Mouse (Mus musculus): ENCODE measurements around the gene Cnbd2. TPM values are rescaled to one million over a fixed set of nuclear protein-coding genes. Genes with fewer than 3 reads are reported as not detected.
"Not testable (repeated sequence)": the region's sequence is repeated elsewhere in the genome, so short reads cannot be mapped to it uniquely, and the experiment has no call there.

The Cnbd2 gene
- polyA plus RNA-seq, 1 experiment from 2014 or later = 6.4 TPM

DNA sequence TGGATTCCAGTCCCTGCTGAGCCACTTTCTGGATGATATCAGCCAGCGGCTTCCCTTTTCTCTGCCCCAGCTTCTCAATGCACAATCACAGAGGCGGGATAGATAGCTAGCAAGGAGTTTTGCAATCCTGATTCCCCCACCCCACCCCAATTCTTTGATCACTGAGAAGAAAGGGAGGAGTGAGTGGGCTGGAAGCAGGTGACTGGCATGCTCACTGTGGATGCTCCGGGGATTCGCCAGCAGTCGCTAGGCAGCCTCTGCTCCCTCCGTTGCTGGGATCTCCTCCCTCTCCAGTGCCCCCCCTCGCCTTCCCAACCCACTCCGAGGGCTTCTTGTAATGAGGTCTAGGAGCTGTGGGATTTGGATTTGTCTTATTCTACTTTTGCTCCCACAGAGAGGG, 96.1 kb downstream of the Cnbd2 start:
- Histone ChIP-seq H3K9me3 (ENCODE audit: control insufficient read depth, low read length) (no peaks in the 10 kb centered on the region), H3K4me3 (ENCODE audit: low read length) (no peak overlapping the region), H3K27me3 (ENCODE audit: control insufficient read depth, insufficient read depth, low read length) (no peaks in the 10 kb centered on the region), H3K9ac (ENCODE audit: low read depth, low read length) (no peak overlapping the region), H3K27ac (ENCODE audit: low read depth, low read length) (no peak overlapping the region), H3K4me1 (ENCODE audit: control insufficient read depth, insufficient read depth, low read length) (peaks cover 6% of the 10 kb centered on the region; the same call in 1 of the 2 replicates), H3K36me3 (ENCODE audit: control insufficient read depth, insufficient read depth, low read length) (no peaks in the 10 kb centered on the region), H3K4me2 (replicated peaks; ENCODE audit: low read depth, low read length) (no peak overlapping the region)
- 43% methylated on average over 8 of the region's 8 CpGs for WGBS
- ATAC-seq (ENCODE audit: low FRiP score, low TSS enrichment) = no peak

GRCm38 (mm10) chr2:156411348-156411747, 99.2 kb downstream of the Cnbd2 start:
- not testable (repeated sequence) for ATAC-seq (ENCODE audit: low FRiP score, low TSS enrichment); H3K4me3 ChIP-seq (ENCODE audit: low read length); H3K9ac ChIP-seq (ENCODE audit: low read depth, low read length); H3K9me3 ChIP-seq (ENCODE audit: control insufficient read depth, low read length); H3K36me3 ChIP-seq (ENCODE audit: control insufficient read depth, insufficient read depth, low read length); H3K27ac ChIP-seq (ENCODE audit: low read depth, low read length); H3K27me3 ChIP-seq (ENCODE audit: control insufficient read depth, insufficient read depth, low read length); H3K4me1 ChIP-seq (ENCODE audit: control insufficient read depth, insufficient read depth, low read length); H3K4me2 ChIP-seq (replicated peaks; ENCODE audit: low read depth, low read length)
- WGBS = 86% methylated on average over 4 of the region's 7 CpGs

GRCm38 (mm10) chr2:156414996-156415395, 102.9 kb downstream of the Cnbd2 start:
- Histone ChIP-seq H3K4me3 (ENCODE audit: low read length) (no peak overlapping the region), H3K9ac (ENCODE audit: low read depth, low read length) (no peak overlapping the region), H3K9me3 (ENCODE audit: control insufficient read depth, low read length) (no peaks in the 10 kb centered on the region), H3K4me1 (ENCODE audit: control insufficient read depth, insufficient read depth, low read length) (no peaks in the 10 kb centered on the region; the same call in 1 of the 2 replicates), H3K36me3 (ENCODE audit: control insufficient read depth, insufficient read depth, low read length) (no peaks in the 10 kb centered on the region), H3K27ac (ENCODE audit: low read depth, low read length) (no peak overlapping the region), H3K4me2 (replicated peaks; ENCODE audit: low read depth, low read length) (no peak overlapping the region), H3K27me3 (ENCODE audit: control insufficient read depth, insufficient read depth, low read length) (peaks cover 4% of the 10 kb centered on the region)
- WGBS = 76% methylated on average over 2 of the region's 2 CpGs
- ATAC-seq (ENCODE audit: low FRiP score, low TSS enrichment) = no peak

DNA sequence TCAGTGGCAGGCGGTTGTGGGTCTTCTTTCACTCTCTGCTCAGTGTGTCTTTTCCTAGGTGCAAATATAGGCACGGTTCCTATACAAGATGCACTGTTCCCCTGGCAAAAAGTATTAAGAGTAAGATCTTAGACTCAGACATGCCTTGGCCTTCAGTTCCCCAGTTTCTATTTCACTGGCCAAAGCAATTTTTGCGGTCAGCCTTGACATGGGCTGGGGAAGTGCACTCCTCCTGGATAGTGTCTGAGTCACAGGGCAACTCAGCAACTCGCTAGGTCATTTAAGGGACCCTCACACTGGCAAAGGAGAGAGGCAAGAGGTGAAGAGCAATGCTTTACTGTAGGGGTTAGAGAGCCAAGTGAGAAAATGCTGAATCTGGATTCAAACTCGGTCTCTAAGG, 103.6 kb downstream of the Cnbd2 start:
- Histone ChIP-seq H3K9ac (ENCODE audit: low read depth, low read length) (no peak overlapping the region), H3K9me3 (ENCODE audit: control insufficient read depth, low read length) (no peaks in the 10 kb centered on the region), H3K4me3 (ENCODE audit: low read length) (no peak overlapping the region), H3K27ac (ENCODE audit: low read depth, low read length) (no peak overlapping the region), H3K4me2 (replicated peaks; ENCODE audit: low read depth, low read length) (no peak overlapping the region), H3K27me3 (ENCODE audit: control insufficient read depth, insufficient read depth, low read length) (peaks cover 11% of the 10 kb centered on the region), H3K36me3 (ENCODE audit: control insufficient read depth, insufficient read depth, low read length) (no peaks in the 10 kb centered on the region), H3K4me1 (ENCODE audit: control insufficient read depth, insufficient read depth, low read length) (peaks cover 5% of the 10 kb centered on the region; the same call in 1 of the 2 replicates)
- ATAC-seq (ENCODE audit: low FRiP score, low TSS enrichment) = no peak
- WGBS = 77% methylated on average over 5 of the region's 5 CpGs

DNA sequence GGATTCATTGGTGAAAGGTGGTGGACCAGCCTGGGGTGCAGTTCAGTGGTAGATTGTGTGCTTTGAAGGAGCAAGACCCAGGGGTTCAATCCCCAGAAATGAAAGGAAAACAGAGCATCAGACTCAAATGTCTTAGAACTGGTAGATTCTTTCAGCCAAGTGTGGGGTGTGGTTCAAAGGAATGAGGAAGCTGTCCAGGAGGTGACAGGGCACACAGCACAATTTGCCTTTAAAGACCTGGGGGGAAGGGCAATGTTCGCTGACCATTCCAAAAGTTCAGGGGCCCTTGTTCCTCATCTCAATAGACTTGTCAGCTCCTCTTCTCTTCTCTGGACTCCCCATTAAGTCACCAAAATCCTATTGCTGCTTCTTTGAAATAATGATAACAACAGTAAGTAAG, 105.1 kb downstream of the Cnbd2 start:
- 52% methylated on average over 1 of the region's 1 CpGs for WGBS
- H3K27ac ChIP-seq (ENCODE audit: low read depth, low read length) = no peak overlapping the region
- H3K9me3 ChIP-seq (ENCODE audit: control insufficient read depth, low read length) = no peaks in the 10 kb centered on the region
- H3K27me3 ChIP-seq (ENCODE audit: control insufficient read depth, insufficient read depth, low read length) = peaks cover 22% of the 10 kb centered on the region
- no peaks in the 10 kb centered on the region for H3K36me3 ChIP-seq (ENCODE audit: control insufficient read depth, insufficient read depth, low read length)
- no peak for ATAC-seq (ENCODE audit: low FRiP score, low TSS enrichment)
- H3K4me1 ChIP-seq (ENCODE audit: control insufficient read depth, insufficient read depth, low read length) = peaks cover 13% of the 10 kb centered on the region
- H3K4me2 ChIP-seq (replicated peaks; ENCODE audit: low read depth, low read length) = no peak overlapping the region
- no peak overlapping the region for H3K4me3 ChIP-seq (ENCODE audit: low read length)
- no peak overlapping the region for H3K9ac ChIP-seq (ENCODE audit: low read depth, low read length)

DNA sequence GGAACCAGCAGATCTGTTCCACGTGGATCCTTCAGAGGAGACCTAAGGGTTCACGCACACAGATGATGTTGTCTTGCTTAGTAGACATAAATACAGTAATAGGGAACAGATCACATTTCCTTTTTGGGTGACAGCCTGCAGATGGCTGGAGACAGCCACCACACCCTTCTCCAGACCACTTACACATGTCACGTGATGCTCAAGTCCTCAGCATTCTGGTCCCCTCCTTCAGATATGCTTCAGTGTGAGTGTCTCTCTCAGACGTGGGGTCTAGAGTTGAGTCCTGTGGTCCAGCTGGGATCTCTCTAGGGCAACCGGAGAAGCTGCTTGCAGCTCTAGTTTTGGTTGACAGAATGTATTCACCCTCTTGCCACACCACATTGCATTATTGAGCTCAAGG, 106.4 kb downstream of the Cnbd2 start:
- H3K4me3 ChIP-seq (ENCODE audit: low read length) = no peak overlapping the region
- H3K4me2 ChIP-seq (replicated peaks; ENCODE audit: low read depth, low read length) = no peak overlapping the region
- ATAC-seq (ENCODE audit: low FRiP score, low TSS enrichment) = no peak
- H3K9ac ChIP-seq (ENCODE audit: low read depth, low read length) = no peak overlapping the region
- H3K36me3 ChIP-seq (ENCODE audit: control insufficient read depth, insufficient read depth, low read length) = no peaks in the 10 kb centered on the region
- WGBS = 76% methylated on average over 5 of the region's 5 CpGs
- no peak overlapping the region for H3K27ac ChIP-seq (ENCODE audit: low read depth, low read length)
- peaks cover 13% of the 10 kb centered on the region for H3K4me1 ChIP-seq (ENCODE audit: control insufficient read depth, insufficient read depth, low read length)
- no peaks in the 10 kb centered on the region for H3K9me3 ChIP-seq (ENCODE audit: control insufficient read depth, low read length)
- peaks cover 28% of the 10 kb centered on the region for H3K27me3 ChIP-seq (ENCODE audit: control insufficient read depth, insufficient read depth, low read length)

GRCm38 (mm10) chr2:156420327-156420693, 108.2 kb downstream of the Cnbd2 start:
- H3K27me3 ChIP-seq (ENCODE audit: control insufficient read depth, insufficient read depth, low read length) = peaks cover 38% of the 10 kb centered on the region

DNA sequence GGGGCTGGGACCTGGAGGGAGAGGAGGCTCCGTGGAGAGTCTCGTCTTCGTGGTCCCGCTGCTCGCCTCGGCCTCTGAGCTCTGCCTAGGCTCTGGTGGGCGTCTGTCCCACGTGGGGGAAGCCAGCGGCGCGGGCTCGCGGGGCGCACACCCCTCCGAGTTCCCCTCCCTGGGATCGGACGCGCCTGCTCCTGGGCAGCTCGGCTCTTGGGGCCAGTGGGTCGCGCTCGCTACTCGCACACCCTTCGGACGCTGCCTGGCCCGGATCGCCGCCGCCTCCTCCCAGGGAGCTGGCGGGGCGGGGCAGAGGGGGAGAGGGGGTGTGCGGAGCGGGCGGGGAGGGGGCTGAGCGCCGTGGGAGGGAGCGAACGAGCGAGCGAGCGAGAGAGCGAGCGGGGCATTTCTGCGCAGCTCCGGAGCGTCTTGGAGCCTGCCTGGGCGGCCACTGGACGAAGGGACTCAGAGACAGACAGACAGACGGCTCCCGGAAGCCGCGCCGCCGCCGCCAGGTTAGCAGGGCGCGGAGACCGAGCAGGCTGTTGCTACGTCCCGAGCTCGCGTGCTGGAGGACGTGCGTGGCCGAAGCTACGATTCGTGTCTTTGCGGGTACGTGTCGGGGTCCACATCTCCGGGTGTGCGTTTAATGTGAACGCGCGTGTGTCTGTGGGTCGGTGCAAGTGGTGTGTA, 108.7 kb downstream of the Cnbd2 start, which contains the start of gene Epb41l1:
Epb41l1 (plus strand) TSS at position 216 of the 687 bp plus-strand sequence.
- under 1% methylated on average over 65 of the region's 76 CpGs for WGBS
- H3K27me3 ChIP-seq (ENCODE audit: control insufficient read depth, insufficient read depth, low read length) = peaks cover 38% of the 10 kb centered on the region
- H3K9ac ChIP-seq (ENCODE audit: low read depth, low read length) = peak within 1 kb of the TSS; percentile 64
- peaks cover 13% of the 10 kb centered on the region for H3K4me1 ChIP-seq (ENCODE audit: control insufficient read depth, insufficient read depth, low read length)
- H3K27ac ChIP-seq (ENCODE audit: low read depth, low read length) = no peak within 1 kb of the TSS
- H3K4me2 ChIP-seq (replicated peaks; ENCODE audit: low read depth, low read length) = peak within 1 kb of the TSS; percentile 100
- H3K36me3 ChIP-seq (ENCODE audit: control insufficient read depth, insufficient read depth, low read length) = no peaks in the 10 kb centered on the region
- ATAC-seq (ENCODE audit: low FRiP score, low TSS enrichment) = peak; percentile 70
- no peaks in the 10 kb centered on the region for H3K9me3 ChIP-seq (ENCODE audit: control insufficient read depth, low read length)
- peak within 1 kb of the TSS; percentile 64 for H3K4me3 ChIP-seq (ENCODE audit: low read length)

More at GRCm38 (mm10) chr2:156420327-156420693, 108.2 kb downstream of the Cnbd2 start:
- peak overlapping the region; percentile 100 for H3K4me2 ChIP-seq (replicated peaks; ENCODE audit: low read depth, low read length)
- H3K27ac ChIP-seq (ENCODE audit: low read depth, low read length) = no peak overlapping the region
- H3K9ac ChIP-seq (ENCODE audit: low read depth, low read length) = peak overlapping the region; percentile 64
- H3K9me3 ChIP-seq (ENCODE audit: control insufficient read depth, low read length) = no peaks in the 10 kb centered on the region
- peak overlapping the region; percentile 64 for H3K4me3 ChIP-seq (ENCODE audit: low read length)
- ATAC-seq (ENCODE audit: low FRiP score, low TSS enrichment) = peak; percentile 17; the same call in 1 of the 2 replicates
- WGBS = 12% methylated on average over 14 of the region's 14 CpGs
- H3K36me3 ChIP-seq (ENCODE audit: control insufficient read depth, insufficient read depth, low read length) = no peaks in the 10 kb centered on the region
- H3K4me1 ChIP-seq (ENCODE audit: control insufficient read depth, insufficient read depth, low read length) = peaks cover 13% of the 10 kb centered on the region

- Histone ChIP-seq H3K4me1 (ENCODE audit: control insufficient read depth, insufficient read depth, low read length) (peaks cover 13% of the 10 kb centered on the region), H3K9ac (ENCODE audit: low read depth, low read length) (peak overlapping the region; percentile 64), H3K4me2 (replicated peaks; ENCODE audit: low read depth, low read length) (peak overlapping the region; percentile 100), H3K4me3 (ENCODE audit: low read length) (peak overlapping the region; percentile 64), H3K36me3 (ENCODE audit: control insufficient read depth, insufficient read depth, low read length) (no peaks in the 10 kb centered on the region), H3K27me3 (ENCODE audit: control insufficient read depth, insufficient read depth, low read length) (peaks cover 38% of the 10 kb centered on the region), H3K9me3 (ENCODE audit: control insufficient read depth, low read length) (no peaks in the 10 kb centered on the region), H3K27ac (ENCODE audit: low read depth, low read length) (no peak overlapping the region)
- peak; percentile 72 for ATAC-seq (ENCODE audit: low FRiP score, low TSS enrichment)
- WGBS = under 1% methylated on average over 36 of the region's 36 CpGs
Measured at GRCm38 (mm10) chr2:156421381-156422110, 109.4 kb downstream of the Cnbd2 start.

Data from kidney, embryonic 14.5 days (tissue).